Mouse (Mus musculus) left cerebral cortex, adult 9 months (tissue): ENCODE measurements around the gene Tent4b.

Experiments
- DNase-seq, 2 experiments: peaks; one replicate each; pipeline ENCODE4 v3.0.0; 2022; ENCODE audit warnings: low spot score in 2 of 2

Tent4b gene

DNA sequence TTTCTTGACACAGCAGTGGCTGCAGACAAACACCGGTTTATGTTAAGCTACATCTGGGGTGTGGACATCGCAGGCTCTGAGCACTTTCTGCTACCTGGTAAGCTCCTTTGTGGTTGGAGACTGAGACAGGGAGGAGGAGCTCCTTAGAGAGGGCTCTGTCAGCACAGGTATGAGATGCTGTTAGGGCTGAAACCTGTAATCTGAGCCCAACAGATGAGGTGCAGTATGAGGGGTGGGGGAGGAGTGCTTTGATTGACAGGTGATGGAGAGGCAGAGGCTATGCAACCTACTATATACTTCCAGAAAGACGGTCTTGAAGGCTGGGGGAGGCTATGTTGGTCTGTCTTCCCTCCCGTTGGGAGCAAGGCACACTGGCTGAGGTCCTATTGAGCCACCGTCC, 80.2 kb downstream of the Tent4b start:
- no peak for DNase-seq

DNA sequence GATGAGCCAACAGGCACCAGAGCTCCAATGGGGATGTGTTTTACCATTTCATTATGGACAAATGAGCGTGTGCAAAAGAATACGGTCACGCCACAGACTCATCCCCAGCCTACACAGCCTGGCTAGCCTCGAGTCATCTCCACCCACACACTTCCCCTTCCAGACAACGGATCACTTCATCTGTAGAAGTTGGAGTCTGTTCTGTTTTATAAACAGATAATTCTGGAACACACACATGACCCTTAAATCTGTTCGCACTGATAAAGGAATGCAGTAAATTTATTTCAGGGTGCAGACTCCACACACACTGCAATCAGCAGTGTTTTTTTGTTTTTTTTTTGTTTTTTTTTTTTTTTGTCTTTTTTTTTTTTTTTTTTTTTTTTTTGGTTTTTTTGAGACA, 80.7 kb downstream of the Tent4b start:
- DNase-seq, result no peak

GRCm38 (mm10) chr8:88280904-88281303, 81.9 kb downstream of the Tent4b start:
- no peak for DNase-seq

DNA sequence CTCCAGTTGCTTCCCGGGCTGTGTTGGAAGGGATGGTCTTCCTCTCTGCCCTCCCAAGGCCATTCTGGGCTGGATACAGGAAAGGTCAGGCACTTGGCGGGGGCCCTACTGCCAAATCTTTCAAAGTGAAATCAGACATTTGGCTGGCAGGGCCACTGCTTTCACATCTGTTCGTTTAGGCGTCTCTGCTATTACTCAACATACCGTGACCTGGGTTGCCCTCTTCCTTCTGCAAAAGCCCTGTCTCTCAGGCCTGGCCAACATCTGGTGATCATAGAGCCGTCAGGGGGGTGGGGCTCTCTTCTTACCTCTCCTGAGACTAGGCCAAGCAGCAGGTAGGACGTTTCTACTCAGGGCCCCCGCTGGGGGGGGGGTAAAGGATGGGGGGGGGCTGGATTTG, 83.7 kb downstream of the Tent4b start:
- no peak for DNase-seq

DNA sequence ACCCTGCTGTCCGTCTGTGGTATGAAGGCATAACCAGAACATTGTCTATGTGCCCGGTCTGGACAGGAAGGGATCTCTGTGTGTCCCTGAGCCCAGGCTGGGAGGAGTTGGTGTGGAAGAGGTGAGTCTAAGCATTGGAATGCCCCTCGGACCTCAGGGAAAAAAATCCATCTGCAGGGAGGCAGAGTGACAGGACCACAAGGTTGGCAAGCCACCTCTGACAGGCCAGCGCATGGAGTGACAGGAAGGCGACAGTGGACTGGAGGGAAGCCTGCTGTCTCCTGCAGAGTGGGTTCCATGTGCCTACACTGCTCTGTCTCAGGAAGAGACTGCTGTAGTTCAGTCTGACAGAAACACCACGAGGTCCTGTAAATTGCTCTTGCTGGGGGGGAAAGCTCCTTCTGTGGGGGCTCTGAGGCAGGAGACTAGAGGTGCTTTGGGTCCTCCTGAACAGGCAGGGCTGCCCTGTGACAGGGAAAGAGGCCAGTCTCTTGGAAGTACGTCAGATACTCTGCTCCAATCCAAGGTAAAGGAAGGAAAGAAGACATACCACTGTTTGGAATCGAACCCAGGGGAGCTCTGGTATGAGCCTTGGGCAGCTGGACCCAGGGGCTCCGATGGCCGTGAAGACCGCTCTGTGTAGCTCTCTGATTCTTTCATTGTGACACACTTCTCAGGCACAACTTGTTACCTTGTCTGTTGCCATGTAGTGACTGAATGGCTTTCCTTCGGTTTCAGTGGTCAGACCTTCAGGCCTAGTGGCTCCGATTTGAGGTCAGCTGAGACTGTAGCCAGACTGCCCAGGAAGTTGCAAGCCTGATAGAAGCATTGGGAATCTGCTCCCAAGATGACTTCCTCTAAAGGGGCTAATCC, 84.5 kb downstream of the Tent4b start:
- no peak for DNase-seq

DNA sequence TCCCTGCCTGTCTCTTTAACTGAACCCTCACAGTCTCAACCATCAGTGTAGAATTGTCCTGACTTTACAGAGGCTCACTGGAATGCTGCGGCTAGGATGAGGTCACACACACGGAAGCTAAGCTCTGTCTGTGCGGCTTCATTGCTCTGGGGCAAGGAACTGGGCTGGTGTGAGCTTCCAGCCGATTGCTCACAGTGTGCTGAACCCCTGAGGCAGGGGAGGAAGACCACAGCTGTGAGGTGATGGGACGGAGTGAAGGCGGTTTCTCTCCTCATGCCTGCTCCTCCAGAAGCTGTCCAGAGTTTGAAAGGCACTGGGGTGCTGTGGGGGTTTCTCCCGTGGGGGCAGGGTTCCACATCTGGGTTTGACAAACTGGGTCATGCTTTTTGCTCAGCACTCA, 85.7 kb downstream of the Tent4b start:
- no peak for DNase-seq

GRCm38 (mm10) chr8:88285469-88286356, 86.7 kb downstream of the Tent4b start:
- DNase-seq, result no peak

DNA sequence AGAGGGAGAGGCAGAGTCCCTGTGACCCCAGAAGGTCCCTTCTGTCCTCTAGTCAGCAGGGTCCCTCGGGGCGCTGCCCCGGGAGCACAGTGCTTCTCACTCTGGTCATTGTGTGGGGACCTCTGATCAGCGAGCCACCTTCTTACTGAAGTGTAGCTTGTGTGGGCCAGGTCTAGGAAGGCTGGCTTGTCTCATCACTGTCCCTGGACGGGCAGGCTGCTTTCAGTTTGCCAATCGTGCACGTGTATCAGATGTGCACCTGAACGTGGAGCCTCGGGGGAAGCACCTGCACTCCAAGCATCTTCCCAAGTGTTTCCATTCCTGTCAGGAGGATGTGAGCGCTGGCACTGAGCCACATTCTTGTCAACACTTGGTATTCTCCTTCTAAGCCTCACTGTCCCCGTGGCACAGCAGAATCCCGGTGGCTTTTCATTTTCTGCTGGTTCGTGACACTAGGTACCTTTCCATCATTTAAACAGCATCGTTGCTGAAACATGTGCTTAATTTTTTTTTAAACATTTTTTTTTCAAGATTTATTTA, 87.5 kb downstream of the Tent4b start:
- no peak for DNase-seq

GRCm38 (mm10) chr8:88288622-88289242, 89.7 kb downstream of the Tent4b start:
- DNase-seq, result no peak

DNA sequence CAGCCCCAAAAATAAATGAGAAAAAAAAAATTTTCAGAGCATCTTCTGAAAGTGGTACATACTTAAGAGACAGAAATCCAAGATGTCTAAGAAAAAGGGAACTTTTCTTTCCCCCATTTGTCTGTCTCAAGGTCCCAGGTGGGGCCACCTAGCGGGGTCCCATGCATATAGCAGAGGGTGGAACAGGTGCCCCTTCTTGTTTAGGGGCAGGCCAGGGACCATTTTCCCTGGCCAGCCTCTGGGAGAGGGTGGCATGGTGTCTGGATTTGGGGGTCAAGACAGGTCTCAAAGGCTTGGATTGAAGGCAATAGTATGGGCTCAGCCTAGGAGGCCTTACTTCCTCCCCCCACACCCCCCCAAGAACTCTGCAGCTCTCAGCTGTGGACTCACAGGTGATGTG, 90.9 kb downstream of the Tent4b start:
- no peak for DNase-seq

- DNase-seq, result no peak
These were observed 91.6 kb downstream of the Tent4b start for GRCm38 (mm10) chr8:88290326-88291304.

DNA sequence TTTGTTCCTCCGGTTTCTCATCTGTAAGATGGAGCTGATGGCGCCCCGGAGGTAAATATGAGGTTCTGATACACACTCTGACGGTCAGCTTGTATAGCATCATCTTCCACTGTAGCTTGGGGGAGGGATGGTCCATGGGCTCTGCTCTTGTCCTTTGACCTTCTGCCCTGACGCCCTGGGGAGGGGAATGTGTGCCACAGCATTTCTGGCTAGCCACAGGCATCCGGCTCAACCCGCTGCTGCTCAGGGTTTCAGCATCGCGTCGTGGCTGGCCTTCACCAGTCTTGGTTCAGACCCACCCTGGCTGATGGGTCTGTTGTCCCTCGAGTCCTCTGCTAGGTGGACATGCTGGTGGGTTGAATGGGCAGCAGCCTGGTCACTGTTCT, 92.3 kb downstream of the Tent4b start:
- DNase-seq, result no peak

GRCm38 (mm10) chr8:88292926-88293325, 93.9 kb downstream of the Tent4b start:
- DNase-seq, result no peak

DNA sequence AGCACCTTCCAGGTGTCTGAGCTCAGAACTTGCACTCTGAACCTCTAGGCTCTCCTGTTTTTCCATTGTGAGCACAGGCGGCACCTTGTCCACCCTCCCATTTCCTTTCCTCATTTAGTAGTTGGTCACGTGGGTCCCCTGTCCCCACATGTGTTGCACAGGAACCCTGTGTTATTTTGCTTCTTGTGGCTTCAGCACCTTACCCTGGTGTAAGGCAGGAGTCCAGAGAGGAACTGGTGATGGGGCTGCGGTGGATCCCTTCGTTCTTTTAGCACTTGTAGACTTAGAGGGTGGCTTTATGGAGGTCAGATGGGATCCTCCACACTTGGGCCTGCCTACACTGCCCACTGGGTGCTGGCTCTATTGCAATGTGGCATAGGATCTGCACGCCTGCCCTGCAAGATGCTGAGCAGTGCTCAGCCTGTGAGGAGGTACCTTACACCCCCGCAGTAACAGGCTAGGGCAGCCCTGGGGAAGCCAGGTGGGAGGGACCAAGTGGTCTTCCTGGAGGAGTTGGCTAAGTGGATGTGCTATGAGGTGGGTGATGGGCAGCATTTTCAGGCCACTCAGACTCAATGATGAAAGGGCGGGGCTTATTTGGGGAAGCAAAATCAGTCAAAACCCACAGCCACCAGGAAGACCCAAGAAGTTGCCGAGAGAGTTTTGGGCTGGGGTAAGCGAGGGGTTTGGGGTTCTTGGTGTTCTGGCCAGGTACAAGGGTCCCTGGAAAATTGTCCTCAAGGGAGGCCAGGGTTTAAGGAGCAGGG, 94.8 kb downstream of the Tent4b start:
- DNase-seq, result no peak

GRCm38 (mm10) chr8:88294977-88295376, 96.0 kb downstream of the Tent4b start:
- DNase-seq, result no peak

- no peak for DNase-seq
These were observed 99.1 kb downstream of the Tent4b start for GRCm38 (mm10) chr8:88297976-88298732.

DNA sequence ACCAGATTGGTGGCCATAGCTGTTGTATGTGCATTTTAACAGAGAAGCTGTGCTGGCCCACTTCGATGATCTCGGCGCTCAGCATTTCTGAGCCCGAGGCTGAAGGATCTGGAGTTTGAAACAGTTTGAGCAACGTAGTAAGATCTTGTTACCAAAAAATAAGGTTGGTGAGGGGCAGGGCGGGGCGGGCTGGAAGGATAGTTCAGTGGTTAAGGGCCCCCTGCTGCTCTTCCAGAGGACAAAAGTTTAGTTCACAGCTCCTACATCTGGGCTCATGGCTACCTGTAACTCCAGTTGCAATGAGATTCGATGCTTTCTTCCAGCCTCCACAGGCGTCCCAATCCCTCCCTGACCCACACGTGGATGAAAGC, 99.7 kb downstream of the Tent4b start:
- DNase-seq, result no peak

DNA sequence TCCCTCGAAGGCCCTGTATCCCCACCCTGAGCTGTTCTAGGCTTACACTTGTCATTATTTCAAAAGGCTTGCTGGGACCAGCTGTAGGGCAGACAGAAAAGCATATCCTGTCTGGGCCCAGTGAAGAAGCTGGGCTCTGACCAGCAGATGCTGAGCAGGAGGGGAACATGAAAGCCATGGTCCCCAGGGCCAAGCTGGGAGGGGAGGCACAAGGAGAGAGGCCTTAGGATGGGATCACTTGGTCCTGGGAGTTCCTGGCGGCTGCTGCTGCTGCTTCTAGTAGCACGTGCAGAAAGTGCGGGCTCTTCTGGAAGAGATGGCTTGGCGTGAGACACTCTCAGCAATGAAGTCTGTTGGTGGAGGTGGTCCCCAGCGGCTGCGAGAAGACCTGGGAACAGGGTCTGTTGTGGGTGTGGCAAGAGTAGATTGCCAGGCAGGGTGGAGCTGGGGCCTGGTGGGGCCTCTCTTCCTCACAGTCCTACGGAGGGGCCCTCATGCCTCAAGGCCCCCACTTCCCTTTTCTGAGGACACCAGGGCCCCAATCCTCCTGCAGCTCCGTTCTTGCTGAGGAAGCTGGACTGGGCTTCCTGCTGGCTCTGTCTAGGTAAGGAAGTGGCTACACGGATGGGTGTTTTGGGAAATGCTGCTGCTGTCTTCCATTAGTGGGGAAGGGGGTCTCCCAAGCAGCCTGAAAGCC, 101.0 kb downstream of the Tent4b start:
- no peak for DNase-seq
